Mouse (Mus musculus) neural tube, embryonic 15.5 days (tissue): ENCODE data around the gene Hydin. TPM values are rescaled to one million over a fixed set of nuclear protein-coding genes. Genes with fewer than 3 reads are reported as not detected.
"Not testable (repeated sequence)": the region's sequence is repeated elsewhere in the genome, so short reads cannot be mapped to it uniquely, and the experiment has no call there.

Source experiments
- ATAC-seq: fragments of 200-750 bp; cut with Nextera tagmentation; 2 replicates; pipeline ENCODE4 v1.8.0; 2017; ENCODE audit warnings: mild to moderate bottlenecking, moderate TSS enrichment, moderate library complexity; ENCODE audit not compliant: low FRiP score
- H3K27ac ChIP-seq: fragments of 300-500 bp; sonication (generic); replicated peaks from 2 replicates; pipeline ENCODE4 v1.5.1; 2015; ENCODE audit warnings: mild to moderate bottlenecking, inconsistent platforms
- H3K27me3 ChIP-seq: fragments of 300-500 bp; sonication (generic); replicated peaks from 2 replicates; pipeline ENCODE4 v1.6.1; 2015; ENCODE audit warnings: inconsistent platforms
- H3K36me3 ChIP-seq: fragments of 300-500 bp; sonication (generic); 2 replicates; pipeline ENCODE4 v1.6.1; 2015; ENCODE audit warnings: inconsistent platforms
- H3K4me1 ChIP-seq: fragments of 300-500 bp; sonication (generic); 2 replicates; pipeline ENCODE4 v1.6.1; 2015; ENCODE audit warnings: inconsistent platforms
- H3K4me2 ChIP-seq: fragments of 300-500 bp; sonication (generic); 2 replicates; pipeline ENCODE4 v1.6.1; 2015; ENCODE audit warnings: inconsistent platforms, mild to moderate bottlenecking, moderate library complexity
- H3K4me3 ChIP-seq: fragments of 300-500 bp; sonication (generic); replicated peaks from 2 replicates; pipeline ENCODE4 v1.5.1; 2015; ENCODE audit warnings: mild to moderate bottlenecking, inconsistent platforms
- H3K9ac ChIP-seq: fragments of 300-500 bp; sonication (generic); replicated peaks from 2 replicates; pipeline ENCODE4 v1.6.1; 2015; ENCODE audit warnings: mild to moderate bottlenecking, inconsistent platforms
- H3K9me3 ChIP-seq: fragments of 300-500 bp; sonication (generic); replicated peaks from 2 replicates; pipeline ENCODE4 v1.6.1; 2016; ENCODE audit warnings: inconsistent platforms
- WGBS: fragments of 180-500 bp; shearing (Covaris S2); methylation state at CpG from one replicate; pipeline ENCODE4 v1.1.7; 2015; ENCODE audit warnings: mixed read lengths; 5-methylcytosine and 5-hydroxymethylcytosine counted together
- polyA plus RNA-seq: library from polyadenylated mRNA; unstranded; fragments of >200 nt; fragmentation: Nextera tagmentation; extraction: Ambion mirVana; gene quantifications from 2 replicates; pipeline ENCODE4 v1.2.1, GENCODE M21; 2015

Hydin gene
- polyA plus RNA-seq, 1 experiment from 2014 or later: 0.31 TPM

- 93% methylated on average over 5 of the region's 5 CpGs for WGBS
- no peak overlapping the region for H3K4me2 ChIP-seq
Measured at GRCm38 (mm10) chr8:110491118-110491517, 224.3 kb downstream of the Hydin start.

GRCm38 (mm10) chr8:110496286-110496685 lies 229.5 kb downstream of the Hydin start:
- Histone ChIP-seq H3K4me3 (no peak overlapping the region), H3K9ac (no peak overlapping the region), H3K36me3 (no peaks in the 10 kb centered on the region), H3K9me3 (no peaks in the 10 kb centered on the region), H3K27ac (no peak overlapping the region), H3K4me2 (no peak overlapping the region), H3K4me1 (no peaks in the 10 kb centered on the region), H3K27me3 (no peaks in the 10 kb centered on the region)
- ATAC-seq: no peak
- 76% methylated on average over 9 of the region's 9 CpGs for WGBS

More at GRCm38 (mm10) chr8:110491118-110491517, 224.3 kb downstream of the Hydin start:
- no peak for ATAC-seq
- no peaks in the 10 kb centered on the region for H3K36me3 ChIP-seq
- H3K9me3 ChIP-seq: no peaks in the 10 kb centered on the region
- H3K4me1 ChIP-seq: no peaks in the 10 kb centered on the region
- H3K9ac ChIP-seq: no peak overlapping the region
- H3K27ac ChIP-seq: no peak overlapping the region
- no peak overlapping the region for H3K4me3 ChIP-seq
- H3K27me3 ChIP-seq: no peaks in the 10 kb centered on the region

DNA sequence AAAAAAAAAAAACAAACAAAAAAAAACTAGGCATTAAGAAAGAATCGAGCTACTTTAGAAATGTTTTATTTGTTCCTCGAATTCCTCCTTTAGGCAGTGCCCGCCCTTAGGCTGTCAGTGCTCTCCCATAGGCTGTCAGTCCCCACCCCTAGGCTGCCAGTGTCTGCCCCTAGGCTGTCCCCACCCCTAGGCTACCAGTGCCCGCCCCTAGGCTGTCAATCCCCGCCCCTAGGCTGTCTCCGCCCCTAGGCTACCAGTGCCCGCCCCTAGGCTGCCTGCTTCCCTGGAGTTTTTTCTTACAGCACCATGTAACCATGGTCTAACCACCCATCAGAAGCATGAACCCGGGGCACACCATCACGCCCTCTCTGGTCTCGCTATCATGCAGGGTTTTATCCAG lies 233.5 kb downstream of the Hydin start:
- Histone ChIP-seq H3K27me3 (no peaks in the 10 kb centered on the region), H3K9me3 (no peaks in the 10 kb centered on the region), H3K27ac (no peak overlapping the region), H3K4me3 (no peak overlapping the region), H3K9ac (no peak overlapping the region), H3K36me3 (no peaks in the 10 kb centered on the region), H3K4me1 (no peaks in the 10 kb centered on the region), H3K4me2 (no peak overlapping the region)
- ATAC-seq: no peak
- 31% methylated on average over 10 of the region's 10 CpGs for WGBS

GRCm38 (mm10) chr8:110500661-110501060 lies 233.9 kb downstream of the Hydin start:
- WGBS: 76% methylated on average over 6 of the region's 6 CpGs
- no peaks in the 10 kb centered on the region for H3K27me3 ChIP-seq
- no peak overlapping the region for H3K4me2 ChIP-seq
- H3K4me3 ChIP-seq: no peak overlapping the region
- no peaks in the 10 kb centered on the region for H3K9me3 ChIP-seq
- no peaks in the 10 kb centered on the region for H3K36me3 ChIP-seq
- H3K9ac ChIP-seq: no peak overlapping the region
- no peaks in the 10 kb centered on the region for H3K4me1 ChIP-seq
- ATAC-seq: no peak
- no peak overlapping the region for H3K27ac ChIP-seq

- H3K9ac ChIP-seq: no peak overlapping the region
- no peak overlapping the region for H3K27ac ChIP-seq
- 91% methylated on average over 4 of the region's 4 CpGs for whole genome bisulfite sequencing
Measured at GRCm38 (mm10) chr8:110501330-110501729, 234.6 kb downstream of the Hydin start.

GRCm38 (mm10) chr8:110502880-110503279 lies 236.1 kb downstream of the Hydin start:
- ATAC-seq: no peak
- H3K4me1 ChIP-seq: no peaks in the 10 kb centered on the region
- H3K9ac ChIP-seq: no peak overlapping the region
- H3K9me3 ChIP-seq: no peaks in the 10 kb centered on the region
- no peaks in the 10 kb centered on the region for H3K27me3 ChIP-seq
- H3K36me3 ChIP-seq: no peaks in the 10 kb centered on the region
- no peak overlapping the region for H3K4me2 ChIP-seq
- 19% methylated on average over 10 of the region's 10 CpGs for WGBS
- H3K27ac ChIP-seq: no peak overlapping the region
- H3K4me3 ChIP-seq: no peak overlapping the region

More at GRCm38 (mm10) chr8:110501330-110501729, 234.6 kb downstream of the Hydin start:
- Histone ChIP-seq H3K9me3 (no peaks in the 10 kb centered on the region), H3K4me2 (no peak overlapping the region), H3K4me3 (no peak overlapping the region), H3K4me1 (no peaks in the 10 kb centered on the region), H3K27me3 (no peaks in the 10 kb centered on the region), H3K36me3 (no peaks in the 10 kb centered on the region)
- ATAC-seq: no peak

GRCm38 (mm10) chr8:110508766-110509165 lies 242.0 kb downstream of the Hydin start:
- Histone ChIP-seq H3K27ac (no peak overlapping the region), H3K9ac (no peak overlapping the region), H3K4me2 (no peak overlapping the region), H3K9me3 (peaks cover 3% of the 10 kb centered on the region; the same call in 1 of the 2 replicates), H3K27me3 (no peaks in the 10 kb centered on the region), H3K4me3 (no peak overlapping the region), H3K36me3 (no peaks in the 10 kb centered on the region), H3K4me1 (no peaks in the 10 kb centered on the region)
- no peak for ATAC-seq
- 75% methylated on average over 3 of the region's 3 CpGs for WGBS

DNA sequence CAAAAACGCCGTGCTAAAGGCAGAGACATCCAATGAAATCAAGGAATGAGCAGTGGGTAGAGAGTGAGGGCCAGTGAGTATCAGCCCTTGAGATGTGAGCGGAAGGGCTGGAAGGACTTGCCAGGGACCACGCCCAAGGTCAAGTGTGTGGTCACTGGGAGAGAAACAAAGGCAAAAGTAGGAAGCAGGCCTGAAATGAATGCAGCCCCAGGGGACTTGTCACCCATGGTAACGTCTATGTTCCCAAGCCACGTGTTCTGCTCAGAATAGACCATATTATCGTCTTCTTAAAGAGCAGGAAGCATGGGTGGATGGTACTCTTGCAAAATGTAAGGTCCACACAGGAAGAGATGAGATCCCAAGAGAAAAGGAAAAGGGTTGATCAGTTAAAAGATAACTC lies 253.0 kb downstream of the Hydin start:
- no peaks in the 10 kb centered on the region for H3K36me3 ChIP-seq
- H3K27ac ChIP-seq: no peak overlapping the region
- H3K9ac ChIP-seq: no peak overlapping the region
- WGBS: 80% methylated on average over 7 of the region's 7 CpGs
- no peaks in the 10 kb centered on the region for H3K4me1 ChIP-seq
- no peaks in the 10 kb centered on the region for H3K27me3 ChIP-seq
- no peaks in the 10 kb centered on the region for H3K9me3 ChIP-seq
- no peak overlapping the region for H3K4me2 ChIP-seq
- no peak overlapping the region for H3K4me3 ChIP-seq
- no peak for ATAC-seq

- Histone ChIP-seq H3K27me3 (no peaks in the 10 kb centered on the region), H3K4me1 (no peaks in the 10 kb centered on the region), H3K36me3 (no peaks in the 10 kb centered on the region), H3K4me3 (no peak overlapping the region), H3K9me3 (no peaks in the 10 kb centered on the region), H3K27ac (no peak overlapping the region), H3K9ac (no peak overlapping the region), H3K4me2 (no peak overlapping the region)
- no peak for ATAC-seq
- 89% methylated on average over 12 of the region's 12 CpGs for WGBS
Measured at GRCm38 (mm10) chr8:110521851-110522250, 255.1 kb downstream of the Hydin start.

GRCm38 (mm10) chr8:110522495-110522894 lies 255.7 kb downstream of the Hydin start:
- not testable (repeated sequence) for H3K4me2 ChIP-seq, H3K4me1 ChIP-seq, H3K27ac ChIP-seq, H3K36me3 ChIP-seq, H3K9me3 ChIP-seq, H3K9ac ChIP-seq, H3K27me3 ChIP-seq, ATAC-seq, H3K4me3 ChIP-seq
- 89% methylated on average over 7 of the region's 7 CpGs for WGBS

DNA sequence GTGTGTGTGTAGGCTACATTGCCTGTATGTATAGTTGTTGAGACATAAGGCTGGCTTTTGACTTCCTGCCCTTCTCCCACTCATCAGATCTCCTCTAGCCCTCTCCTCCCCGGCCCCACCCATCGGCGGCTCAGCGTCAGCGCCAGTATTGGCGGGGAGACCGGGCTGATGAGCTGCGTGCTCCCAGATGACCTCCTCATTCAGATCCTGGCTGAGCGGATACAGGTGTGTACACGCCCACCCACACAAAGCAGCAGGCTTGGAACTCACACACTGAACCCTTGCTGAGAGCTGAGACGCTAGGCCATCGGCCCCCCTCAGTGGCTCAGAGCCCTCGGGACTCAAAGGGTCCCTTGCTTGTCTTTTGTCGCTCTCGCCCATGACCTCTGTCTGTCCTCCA lies 256.2 kb downstream of the Hydin start:
- no peaks in the 10 kb centered on the region for H3K9me3 ChIP-seq
- no peaks in the 10 kb centered on the region for H3K27me3 ChIP-seq
- H3K4me1 ChIP-seq: no peaks in the 10 kb centered on the region
- H3K36me3 ChIP-seq: no peaks in the 10 kb centered on the region
- no peak overlapping the region for H3K4me2 ChIP-seq
- 78% methylated on average over 15 of the region's 15 CpGs for WGBS
- no peak overlapping the region for H3K4me3 ChIP-seq
- H3K27ac ChIP-seq: no peak overlapping the region
- H3K9ac ChIP-seq: no peak overlapping the region
- ATAC-seq: no peak

DNA sequence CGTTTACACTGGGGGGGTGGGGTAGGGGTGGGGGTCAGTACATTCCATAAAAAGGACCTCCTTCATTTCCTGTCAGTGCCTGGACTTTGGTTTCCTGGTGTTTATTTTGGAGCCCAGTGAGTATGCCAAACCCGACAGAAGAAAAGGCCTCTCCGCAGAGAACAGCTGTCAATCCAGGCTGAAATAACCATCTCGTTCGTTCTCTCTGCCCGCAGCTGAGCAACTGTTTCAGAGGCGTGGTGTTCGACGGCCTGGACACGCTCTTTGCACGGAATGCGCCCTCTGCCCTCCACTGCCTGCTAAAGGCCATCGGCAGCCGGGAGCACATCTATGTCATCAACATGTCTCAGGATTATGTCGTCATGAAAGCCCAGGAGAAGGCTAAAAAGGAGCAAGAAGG lies 258.5 kb downstream of the Hydin start:
- H3K4me1 ChIP-seq: no peaks in the 10 kb centered on the region
- whole genome bisulfite sequencing: 73% methylated on average over 15 of the region's 15 CpGs
- no peak for ATAC-seq
- no peaks in the 10 kb centered on the region for H3K9me3 ChIP-seq
- no peak overlapping the region for H3K9ac ChIP-seq
- no peak overlapping the region for H3K27ac ChIP-seq
- no peak overlapping the region for H3K4me3 ChIP-seq
- H3K27me3 ChIP-seq: no peaks in the 10 kb centered on the region
- H3K36me3 ChIP-seq: no peaks in the 10 kb centered on the region
- H3K4me2 ChIP-seq: no peak overlapping the region
